Mouse (Mus musculus): ENCODE data around the gene Tut7. TPM values are rescaled to one million over a fixed set of nuclear protein-coding genes. Genes with fewer than 3 reads are reported as not detected.
"Not testable (repeated sequence)": the region's sequence is repeated elsewhere in the genome, so short reads cannot be mapped to it uniquely, and the experiment has no call there.

Gene Tut7
- polyA plus RNA-seq, 1 experiment from 2014 or later = 54.9 TPM

GRCm38 (mm10) chr13:59726139-59726867 lies 96.6 kb downstream of the Tut7 start:
- H3K27me3 ChIP-seq = no peaks in the 10 kb centered on the region
- 32% methylated on average over 29 of the region's 29 CpGs for WGBS
- no peak for ATAC-seq (replicated peaks)
- no peak overlapping the region for H3K27ac ChIP-seq (replicated peaks)
- H3K36me3 ChIP-seq = no peaks in the 10 kb centered on the region
- H3K9ac ChIP-seq (replicated peaks) = peak overlapping the region; percentile 16; the same call in 1 of the 2 replicates
- H3K4me2 ChIP-seq (replicated peaks) = peak overlapping the region; percentile 36
- no peaks in the 10 kb centered on the region for H3K9me3 ChIP-seq
- 0 out of 2 replicates have a peak overlapping the region, but pooled peaks have one; percentile 2 for H3K4me3 ChIP-seq
- 0 out of 2 replicates have a peak, but pooled peaks cover 4% of the 10 kb centered on the region for H3K4me1 ChIP-seq

- not testable (repeated sequence) for H3K4me1 ChIP-seq; H3K36me3 ChIP-seq; ATAC-seq (replicated peaks); H3K27me3 ChIP-seq; H3K4me2 ChIP-seq (replicated peaks); H3K9ac ChIP-seq (replicated peaks); H3K27ac ChIP-seq (replicated peaks); H3K4me3 ChIP-seq; H3K9me3 ChIP-seq
- 89% methylated on average over 1 of the region's 1 CpGs for WGBS
These were observed 100.9 kb downstream of the Tut7 start for GRCm38 (mm10) chr13:59722089-59722488.

Other genes with a start within 250 kb of the Tut7 start
- 50.8 and 52.3 TPM in 2 replicates for gene Agtpbp1, start 237.9 kb downstream of the Tut7 start, polyA plus RNA-seq (2015; fragmentation: Nextera tagmentation; extraction: Ambion mirVana)
- gene Naa35, start 237.9 kb downstream of the Tut7 start, polyA plus RNA-seq (2015; fragmentation: Nextera tagmentation; extraction: Ambion mirVana) = 157 and 161 TPM in 2 replicates
- 48.2 and 48.6 TPM in 2 replicates for gene Golm1, start 147.3 kb downstream of the Tut7 start, polyA plus RNA-seq (2015; fragmentation: Nextera tagmentation; extraction: Ambion mirVana)
- gene 4921517D22Rik, start 129.0 kb downstream of the Tut7 start, polyA plus RNA-seq (2015; fragmentation: Nextera tagmentation; extraction: Ambion mirVana) = not detected in 2 replicates
- gene Spata31d1a, start 112.8 kb downstream of the Tut7 start, polyA plus RNA-seq (2015; fragmentation: Nextera tagmentation; extraction: Ambion mirVana) = 0.15 and 0.29 TPM in 2 replicates
- gene Spata31d1b, start 110.9 kb downstream of the Tut7 start, polyA plus RNA-seq (2015; fragmentation: Nextera tagmentation; extraction: Ambion mirVana) = not detected in 2 replicates
- not detected in 2 replicates for gene Spata31d1d, start 91.4 kb downstream of the Tut7 start, polyA plus RNA-seq (2015; fragmentation: Nextera tagmentation; extraction: Ambion mirVana)
- 0.39 TPM in 1 of 2 replicates, not detected in the other for gene 1700014D04Rik, start 76.4 kb downstream of the Tut7 start, polyA plus RNA-seq (2015; fragmentation: Nextera tagmentation; extraction: Ambion mirVana)
- gene Isca1, start 53.3 kb downstream of the Tut7 start, polyA plus RNA-seq (2015; fragmentation: Nextera tagmentation; extraction: Ambion mirVana) = 129 and 146 TPM in 2 replicates
- gene Gm49354, start 40.9 kb downstream of the Tut7 start, polyA plus RNA-seq (2015; fragmentation: Nextera tagmentation; extraction: Ambion mirVana) = not detected in 2 replicates